Mouse (Mus musculus): ENCODE results near the gene Hspbp1.

- TF ChIP-seq CTCF (IDR thresholded peaks at IDR 0.05): no peak
- TF ChIP-seq EP300 (IDR thresholded peaks at IDR 0.05): no peak
Observed at GRCm38 (mm10) chr7:4663179-4663578, 21.7 kb downstream of the Hspbp1 start.
